Mouse (Mus musculus): ENCODE measurements around the gene Cdk2ap2.

- TF ChIP-seq CTCF (IDR thresholded peaks at IDR 0.05; ENCODE audit: low read depth) (no peak), EP300 (IDR thresholded peaks at IDR 0.05; ENCODE audit: low read depth) (no peak)
These were observed 24.1 kb upstream of the Cdk2ap2 start for GRCm38 (mm10) chr19:4072706-4073424.
